Mouse (Mus musculus) heart, adult 10 weeks (tissue): ENCODE data around the gene Mmp14. TPM values are rescaled to one million over a fixed set of nuclear protein-coding genes. Genes with fewer than 3 reads are reported as not detected.

ENCODE experiments used
- polyA plus RNA-seq: library from polyadenylated mRNA; stranded (reverse); fragments of 350-450 nt; fragmentation: Illumina TruSeq; extraction: RNeasy Lipid Tissue Mini Kit (QIAGEN cat#74804); gene quantifications from one replicate; pipeline ENCODE4 v1.2.3, GENCODE M21; 2014; ENCODE audit warnings: low read depth, low replicate concordance

Mmp14 gene
- 17.9 TPM for polyA plus RNA-seq

GRCm38 (mm10) chr14:54431334-54432077 lies at the start of gene Mmp14:
Mmp14 (plus strand) TSS chr14:54431612.

DNA sequence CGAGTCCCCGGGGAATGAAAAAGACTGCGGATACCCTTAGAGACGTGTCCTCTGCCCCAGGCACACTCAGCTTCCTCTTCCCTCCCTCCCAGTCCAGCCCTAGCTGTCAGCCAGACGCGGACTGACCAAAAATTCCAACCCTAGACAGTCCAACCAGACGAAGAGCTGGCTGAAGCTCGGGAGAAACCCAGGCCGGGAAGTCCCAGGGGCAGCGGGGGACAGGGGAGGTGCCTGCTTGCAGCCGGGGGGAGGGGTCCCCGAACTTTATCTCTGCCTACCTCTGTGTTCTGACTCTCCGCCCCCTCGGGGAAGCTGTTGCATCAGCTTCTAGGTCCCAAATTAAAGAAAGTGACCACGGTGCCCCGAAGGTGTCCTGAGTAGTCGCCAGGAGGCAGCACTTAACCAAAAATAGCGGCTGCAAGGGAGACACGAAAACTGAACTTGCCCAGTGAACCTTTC lies 13.8 kb upstream of the Mmp14 start, which contains the start of gene Slc7a7:
Slc7a7 (minus strand) TSS at position 158 of the 459 bp plus-strand sequence.

GRCm38 (mm10) chr14:54426689-54427398 lies 4.6 kb upstream of the Mmp14 start, which contains the start of gene Mrpl52:
Mrpl52 (plus strand) TSS chr14:54426909.

DNA sequence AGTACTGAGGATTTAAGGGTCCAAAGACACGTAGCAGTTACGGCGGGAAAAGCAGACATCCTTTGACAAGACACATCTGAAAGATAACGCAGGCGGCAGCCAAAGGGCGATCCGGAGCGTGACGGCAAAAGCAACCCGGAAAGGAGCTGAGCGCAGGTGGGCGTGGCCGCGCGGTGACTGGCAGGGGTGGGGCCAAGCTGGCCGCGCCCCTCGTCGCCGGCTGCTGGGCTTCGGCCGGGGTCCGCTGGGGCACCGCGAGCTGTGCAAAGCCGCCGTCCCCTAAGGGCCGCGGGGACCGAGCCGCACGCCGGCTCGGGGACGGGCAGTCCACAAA lies 32.5 kb downstream of the Mmp14 start, which contains the start of gene Lrp10:
Lrp10 (plus strand) TSS at position 179 of the 334 bp plus-strand sequence.

GRCm38 (mm10) chr14:54475941-54476844 lies 44.8 kb downstream of the Mmp14 start, which contains the start of gene Rem2:
Rem2 (plus strand) TSS chr14:54476100.

Other genes with a start within 250 kb of the Mmp14 start
- 110 TPM for gene Dad1, start 177.5 kb upstream of the Mmp14 start, polyA plus RNA-seq
- gene Abhd4, start 177.4 kb upstream of the Mmp14 start, polyA plus RNA-seq, result 50.5 TPM
- gene Olfr49, start 146.7 kb upstream of the Mmp14 start, polyA plus RNA-seq, result not detected
- 88.7 TPM for gene Oxa1l, start 70.8 kb upstream of the Mmp14 start, polyA plus RNA-seq
- 13.5 TPM for gene Slc7a7, start 13.8 kb upstream of the Mmp14 start, polyA plus RNA-seq
- gene Mrpl52, start 4.7 kb upstream of the Mmp14 start, polyA plus RNA-seq, result 135 TPM
- gene Lrp10, start 32.5 kb downstream of the Mmp14 start, polyA plus RNA-seq, result 37.3 TPM
- gene Rem2, start 44.5 kb downstream of the Mmp14 start, polyA plus RNA-seq, result not detected
- 33.3 TPM for gene Prmt5, start 85.9 kb downstream of the Mmp14 start, polyA plus RNA-seq
- gene Haus4, start 123.0 kb downstream of the Mmp14 start, polyA plus RNA-seq, result 4.4 TPM
- gene Ajuba, start 145.9 kb downstream of the Mmp14 start, polyA plus RNA-seq, result 6.6 TPM
- gene 4931414P19Rik, start 174.4 kb downstream of the Mmp14 start, polyA plus RNA-seq, result 4.7 TPM
- gene Psmb5, start 186.4 kb downstream of the Mmp14 start, polyA plus RNA-seq, result 173 TPM
- gene Psmb11, start 189.8 kb downstream of the Mmp14 start, polyA plus RNA-seq, result not detected
- not detected for gene Gm17606, start 209.3 kb downstream of the Mmp14 start, polyA plus RNA-seq
- gene Cdh24, start 209.8 kb downstream of the Mmp14 start, polyA plus RNA-seq, result 0.58 TPM